Mouse (Mus musculus): ENCODE measurements at regions not wholly inside any gene's neighbourhood (a gene's known extent, or its start where the extent isn't known, plus 50 kb on each side); places are given as distances from the start of the nearest gene placed in this dataset.
"Not testable (repeated sequence)": the region's sequence is repeated elsewhere in the genome, so short reads cannot be mapped to it uniquely, and the experiment has no call there.

GRCm38 (mm10) chr14:86599511-86599910 lies 541.5 kb downstream of the Diaph3 start:
- no peak for ATAC-seq (replicated peaks; ENCODE audit: low FRiP score, low TSS enrichment, poor library complexity, severe bottlenecking)

DNA sequence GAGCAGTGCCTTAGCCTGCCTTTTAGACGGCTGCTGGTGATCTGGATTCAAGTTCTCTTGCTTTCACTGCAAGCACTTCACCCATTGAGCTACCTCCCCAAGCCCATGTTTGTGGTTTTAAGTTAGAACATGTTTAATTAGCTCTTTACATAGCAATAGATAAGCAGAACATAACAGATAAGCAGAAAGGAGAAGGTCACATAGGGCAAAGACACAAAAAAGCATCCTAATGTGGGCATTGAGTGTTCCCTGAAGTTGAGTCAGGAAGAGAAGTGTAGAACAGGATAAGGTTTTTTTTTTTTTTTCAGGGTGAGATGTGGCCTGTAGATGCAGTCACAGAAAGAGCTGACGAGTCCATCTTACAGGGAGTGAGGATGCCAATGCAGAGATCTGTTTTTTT lies 552.5 kb downstream of the Diaph3 start:
- no peak for ATAC-seq (replicated peaks; ENCODE audit: low FRiP score, low TSS enrichment, poor library complexity, severe bottlenecking)

GRCm38 (mm10) chr14:86585959-86586358 lies 555.1 kb downstream of the Diaph3 start:
- ATAC-seq (replicated peaks; ENCODE audit: low FRiP score, low TSS enrichment, poor library complexity, severe bottlenecking), result not testable (repeated sequence)

DNA sequence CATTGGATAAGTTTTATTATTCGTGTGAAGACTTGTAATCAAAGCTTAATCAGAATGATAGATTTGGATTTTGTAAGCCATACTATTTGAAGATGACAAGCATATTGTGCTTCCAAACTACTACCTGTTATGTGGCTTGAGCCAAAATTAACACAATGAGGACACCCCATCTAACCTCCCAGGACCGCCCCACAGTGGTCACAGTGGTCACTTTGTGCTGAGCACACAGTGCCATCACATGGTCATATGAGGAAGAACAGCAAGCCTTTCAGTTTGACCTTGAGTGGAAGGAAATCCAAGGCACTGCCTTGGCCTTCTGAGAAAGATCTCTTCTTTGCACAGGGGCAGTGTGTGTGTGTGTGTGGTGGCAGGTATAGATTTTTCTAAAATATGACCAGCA lies 578.3 kb downstream of the Diaph3 start:
- ATAC-seq (replicated peaks; ENCODE audit: low FRiP score, low TSS enrichment, poor library complexity, severe bottlenecking), result no peak

GRCm38 (mm10) chr14:86537992-86538391 lies 603.0 kb downstream of the Diaph3 start:
- no peak for ATAC-seq (replicated peaks; ENCODE audit: low FRiP score, low TSS enrichment, poor library complexity, severe bottlenecking)

- no peak for ATAC-seq (replicated peaks; ENCODE audit: low FRiP score, low TSS enrichment, poor library complexity, severe bottlenecking)
These were observed 604.6 kb downstream of the Diaph3 start for GRCm38 (mm10) chr14:86536341-86537027.

GRCm38 (mm10) chr14:86510408-86510807 lies 630.6 kb downstream of the Diaph3 start:
- ATAC-seq (replicated peaks; ENCODE audit: low FRiP score, low TSS enrichment, poor library complexity, severe bottlenecking), result no peak

DNA sequence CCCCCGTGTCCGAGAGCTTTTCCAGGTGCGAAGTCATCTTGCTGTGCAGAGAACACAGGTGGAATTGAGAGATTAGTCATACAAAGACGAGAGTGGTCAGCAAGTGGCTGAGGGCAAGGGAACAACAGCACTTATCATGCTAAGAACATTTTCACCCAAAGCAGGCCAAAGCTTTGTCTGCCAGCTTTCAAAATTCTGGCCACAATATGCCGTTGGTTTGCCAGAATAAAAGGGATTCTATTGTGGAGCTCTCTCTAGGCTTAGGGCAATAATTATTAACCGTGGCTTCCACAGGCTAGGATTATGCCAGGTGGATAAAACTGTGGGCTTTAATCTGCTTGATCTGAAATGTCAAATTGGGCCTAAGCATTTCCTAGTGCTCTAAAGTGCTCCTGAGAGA lies 631.3 kb downstream of the Diaph3 start:
- no peak for ATAC-seq (replicated peaks; ENCODE audit: low FRiP score, low TSS enrichment, poor library complexity, severe bottlenecking)

- ATAC-seq (replicated peaks; ENCODE audit: low FRiP score, low TSS enrichment, poor library complexity, severe bottlenecking), result no peak
These were observed 634.7 kb downstream of the Diaph3 start for GRCm38 (mm10) chr14:86506286-86506685.

- no peak for ATAC-seq (replicated peaks; ENCODE audit: low FRiP score, low TSS enrichment, poor library complexity, severe bottlenecking)
These were observed 650.2 kb downstream of the Diaph3 start for GRCm38 (mm10) chr14:86490826-86491225.

GRCm38 (mm10) chr14:86489872-86490631 lies 651.0 kb downstream of the Diaph3 start:
- ATAC-seq (replicated peaks; ENCODE audit: low FRiP score, low TSS enrichment, poor library complexity, severe bottlenecking), result no peak

- ATAC-seq (replicated peaks; ENCODE audit: low FRiP score, low TSS enrichment, poor library complexity, severe bottlenecking), result no peak
These were observed 651.8 kb downstream of the Diaph3 start for GRCm38 (mm10) chr14:86489044-86489816.

DNA sequence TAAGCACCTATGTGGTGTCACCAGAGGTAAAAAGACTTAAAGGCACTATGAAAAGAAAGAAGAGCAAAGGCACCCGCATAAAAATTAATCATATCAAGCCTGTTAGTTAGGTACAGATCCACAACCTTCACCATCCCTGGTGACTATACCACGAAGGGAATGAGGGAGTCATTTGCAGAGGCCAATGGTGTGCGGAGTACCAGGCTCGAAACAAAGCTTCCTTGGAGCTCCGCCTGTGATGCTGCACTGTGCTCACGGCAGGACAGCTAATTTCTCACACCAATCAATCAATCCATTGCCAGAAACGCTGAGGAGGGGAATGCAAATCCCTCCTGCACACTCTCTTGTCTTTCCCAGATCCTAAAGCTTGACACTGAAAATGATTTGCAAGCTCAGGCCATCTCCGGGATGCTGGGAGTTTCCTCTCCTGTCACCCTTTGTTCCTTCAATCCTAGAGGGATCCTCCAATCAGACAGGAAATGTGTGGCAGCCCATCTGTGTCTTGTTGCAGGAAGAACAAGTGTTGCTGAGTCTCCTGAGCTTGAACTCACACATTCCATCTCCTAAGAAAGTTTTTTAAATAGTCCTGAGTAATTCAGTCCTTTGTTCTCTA lies 653.6 kb downstream of the Diaph3 start:
- no peak for ATAC-seq (replicated peaks; ENCODE audit: low FRiP score, low TSS enrichment, poor library complexity, severe bottlenecking)

DNA sequence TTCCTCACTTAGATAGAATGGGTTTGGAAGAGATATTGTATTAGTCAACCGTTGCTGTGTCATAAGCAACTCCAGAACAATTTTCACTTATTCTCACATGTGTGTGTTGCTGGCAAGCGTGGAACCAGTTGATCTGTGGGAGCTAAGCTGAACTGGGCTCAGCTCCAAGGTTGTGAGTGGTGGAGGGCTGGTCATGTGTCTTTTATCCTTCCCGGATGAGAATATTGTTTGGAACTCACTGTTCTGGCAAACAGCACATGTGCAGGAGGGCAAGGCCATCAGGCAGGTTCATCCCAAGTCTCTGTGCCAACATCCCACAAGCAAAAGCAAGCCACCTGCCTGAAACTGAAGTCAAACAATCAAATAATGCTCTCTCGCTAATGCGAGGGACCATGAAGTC lies 656.8 kb downstream of the Diaph3 start:
- ATAC-seq (replicated peaks; ENCODE audit: low FRiP score, low TSS enrichment, poor library complexity, severe bottlenecking), result no peak

DNA sequence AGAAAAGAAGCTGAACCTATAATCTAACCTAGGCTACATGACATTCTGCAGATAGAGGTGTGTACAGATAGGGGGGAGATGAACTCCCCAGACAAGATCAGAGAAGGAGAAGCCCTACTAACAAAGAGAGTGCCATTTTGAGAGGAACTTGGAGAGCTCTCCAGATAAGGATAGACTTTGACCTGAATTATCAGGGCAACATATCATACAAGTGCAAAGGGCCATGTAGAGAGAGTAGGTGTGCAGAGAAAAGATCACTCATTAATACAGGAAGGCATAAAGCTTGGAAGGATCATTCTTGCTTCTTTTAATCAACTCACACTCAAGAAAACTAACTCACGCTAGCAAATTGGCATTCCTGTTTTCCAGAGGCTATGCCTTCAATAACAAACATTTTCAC lies 667.4 kb downstream of the Diaph3 start:
- no peak for ATAC-seq (replicated peaks; ENCODE audit: low FRiP score, low TSS enrichment, poor library complexity, severe bottlenecking)

- ATAC-seq (replicated peaks; ENCODE audit: low FRiP score, low TSS enrichment, poor library complexity, severe bottlenecking), result no peak
These were observed 670.6 kb downstream of the Diaph3 start for GRCm38 (mm10) chr14:86470462-86470861.

- ATAC-seq (replicated peaks; ENCODE audit: low FRiP score, low TSS enrichment, poor library complexity, severe bottlenecking), result no peak
These were observed 673.1 kb downstream of the Diaph3 start for GRCm38 (mm10) chr14:86467886-86468463.

DNA sequence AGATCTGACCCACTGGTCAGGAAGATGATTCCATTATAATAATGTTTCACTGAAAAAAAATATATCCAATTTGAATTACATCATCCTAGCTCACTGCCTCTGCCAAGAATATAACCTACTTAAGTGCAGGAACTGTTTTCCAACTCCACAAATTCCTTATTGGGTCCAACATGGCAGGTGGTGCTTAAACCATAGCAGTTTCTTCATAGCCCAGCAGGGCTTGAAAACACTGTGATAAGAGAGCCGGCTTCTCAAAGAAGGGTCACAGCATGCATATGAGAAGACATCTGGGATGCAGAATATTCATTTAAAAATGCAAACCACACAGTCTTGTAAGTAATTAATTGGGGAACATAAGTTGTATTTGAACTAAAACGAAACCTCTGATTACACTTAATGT lies 677.6 kb downstream of the Diaph3 start:
- no peak for ATAC-seq (replicated peaks; ENCODE audit: low FRiP score, low TSS enrichment, poor library complexity, severe bottlenecking)

GRCm38 (mm10) chr14:86453142-86453541 lies 687.9 kb downstream of the Diaph3 start:
- ATAC-seq (replicated peaks; ENCODE audit: low FRiP score, low TSS enrichment, poor library complexity, severe bottlenecking), result no peak

- ATAC-seq (replicated peaks; ENCODE audit: low FRiP score, low TSS enrichment, poor library complexity, severe bottlenecking), result no peak
These were observed 690.4 kb downstream of the Diaph3 start for GRCm38 (mm10) chr14:86450616-86451015.
